Mouse (Mus musculus) layer of hippocampus, postnatal 10 days (tissue): ENCODE data around the gene Pnpla2. TPM values are rescaled to one million over a fixed set of nuclear protein-coding genes. Genes with fewer than 3 reads are reported as not detected.
A peak's percentile ranks its signal among the peaks of the same experiment; 100 is the strongest.

ENCODE experiments used
- DNase-seq, 2 experiments: peaks; one replicate each; pipeline ENCODE4 v3.0.0; 2021; ENCODE audit warnings: low spot score in 2 of 2
- total RNA-seq, 2 experiments: library from RNA; stranded (reverse); gene quantifications; 2 replicates each; pipeline ENCODE4 v1.2.3; 2021

The Pnpla2 gene
- total RNA-seq, 2 experiments from 2014 or later = 18.7 to 23.4 TPM

DNA sequence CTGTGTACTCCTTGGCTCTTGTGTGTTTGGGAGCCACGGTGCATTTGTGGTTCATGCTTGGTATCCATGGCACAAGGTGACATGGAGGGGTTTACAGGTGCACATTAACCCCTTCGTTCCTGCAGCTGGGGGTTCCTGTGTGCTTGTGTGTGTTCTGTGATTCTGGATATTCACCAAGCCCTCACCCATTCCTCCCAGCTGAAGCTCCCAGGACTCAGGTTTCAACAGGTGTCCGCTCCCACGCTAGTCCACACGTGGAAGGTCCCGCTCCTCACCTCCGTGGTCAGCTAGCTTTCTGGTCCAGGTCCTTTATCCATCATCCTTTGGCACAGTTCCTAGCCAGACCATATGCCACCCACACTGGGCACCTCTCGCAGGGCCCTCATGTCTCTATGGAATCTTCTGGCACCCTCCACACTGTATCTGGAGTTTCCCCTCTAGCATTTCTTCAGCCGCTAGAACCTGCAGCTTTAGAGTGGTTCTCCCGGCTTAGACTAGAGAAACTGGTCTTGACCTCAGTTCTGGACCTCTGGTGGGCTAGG is 11.7 kb downstream of the Pnpla2 start:
- DNase-seq = no peak

DNA sequence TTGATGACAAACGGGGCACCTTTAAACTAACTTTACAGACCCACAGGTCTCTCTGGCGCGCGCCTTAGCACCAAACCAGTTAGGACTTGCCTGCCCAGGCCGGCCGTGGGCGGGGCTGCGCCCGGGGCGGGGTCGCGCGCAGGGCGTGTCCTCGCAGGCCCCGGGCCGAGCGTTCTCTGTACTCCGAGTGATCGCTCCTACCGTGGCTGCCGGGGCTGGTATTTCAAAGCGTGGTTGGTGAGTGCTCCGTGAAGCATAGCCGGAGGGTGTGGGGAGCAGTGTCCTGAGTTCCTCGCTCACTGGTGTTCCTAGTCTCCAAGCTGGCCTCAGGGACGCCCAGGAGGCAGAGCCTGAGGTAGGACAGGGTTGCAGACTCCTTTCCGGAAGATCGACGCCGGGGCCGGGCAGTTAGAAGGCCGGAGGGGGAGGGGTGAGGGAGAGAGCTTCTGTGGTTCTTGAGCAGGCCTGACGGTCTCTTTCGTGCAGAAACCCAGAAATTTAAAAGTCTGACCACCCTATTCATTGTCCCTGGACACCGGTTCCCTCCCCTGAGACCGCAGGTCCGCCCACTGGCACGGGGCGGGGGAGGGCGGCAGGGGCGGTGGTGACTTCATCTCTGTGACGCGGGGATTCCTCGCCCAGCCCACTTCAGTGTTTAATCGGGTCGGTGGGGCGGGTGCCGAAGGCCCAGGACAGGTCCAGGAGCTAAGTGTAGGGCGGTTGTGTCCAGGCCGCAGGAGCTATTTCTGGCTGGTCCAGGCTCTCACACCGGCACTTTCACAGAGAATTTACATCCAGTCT is 12.4 kb downstream of the Pnpla2 start, which contains the start of gene Cd151:
TSS of gene Cd151 (plus strand) at position 163 of the 801 bp plus-strand sequence.
- peak; percentile 62 to 75 for DNase-seq

DNA sequence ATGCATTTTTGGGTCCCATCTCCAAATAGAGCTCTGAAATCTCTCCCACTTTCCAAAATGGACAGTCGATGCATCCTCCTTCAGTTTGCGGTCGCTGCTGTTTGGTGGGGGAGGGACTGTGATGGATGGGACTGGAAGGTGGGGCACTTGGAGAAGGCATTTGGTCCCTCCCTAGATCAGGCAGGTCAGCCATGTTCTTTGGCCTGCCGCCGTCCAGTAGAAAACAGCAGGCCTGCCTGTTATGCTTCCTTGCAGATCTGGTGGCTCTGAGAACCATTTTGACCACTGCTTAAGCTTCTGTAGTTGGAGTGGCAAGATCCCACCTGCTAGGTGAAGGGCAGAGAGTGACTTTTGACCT is 13.1 kb downstream of the Pnpla2 start:
- no peak for DNase-seq

DNA sequence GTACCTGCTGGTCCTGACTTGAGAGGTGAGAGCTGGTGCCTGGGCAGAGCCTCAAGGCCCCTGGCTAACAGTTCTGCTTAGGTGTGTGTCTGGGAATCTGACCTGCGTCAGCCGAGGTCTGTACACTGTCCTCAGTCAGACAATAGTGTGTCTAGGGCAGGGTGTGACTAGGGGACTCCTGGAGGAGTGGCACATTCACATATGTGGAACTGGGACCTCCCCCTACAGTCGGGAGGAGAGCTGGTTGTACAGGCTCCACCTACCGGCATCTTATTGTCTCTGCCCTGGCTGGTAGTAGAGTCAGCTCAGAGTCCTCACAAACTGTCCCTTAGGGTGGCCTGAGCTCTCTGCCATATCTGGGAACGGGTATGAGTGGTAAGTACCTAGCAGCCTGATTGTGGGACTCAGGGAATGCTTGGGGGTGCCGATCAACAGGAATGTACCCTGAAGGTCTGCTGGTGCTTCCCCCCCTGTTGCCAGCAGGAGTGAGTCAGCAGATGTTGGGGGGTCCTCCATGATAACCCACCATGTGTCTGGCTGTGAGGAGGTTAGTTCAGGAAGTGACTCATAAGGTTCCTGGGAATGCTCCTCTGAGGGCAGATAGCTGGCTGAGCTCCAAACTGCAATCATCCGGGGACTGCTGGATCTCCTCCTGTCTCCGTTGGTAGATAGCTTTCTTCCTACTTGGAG is 13.7 kb downstream of the Pnpla2 start:
- DNase-seq = peak; percentile 55 to 65

DNA sequence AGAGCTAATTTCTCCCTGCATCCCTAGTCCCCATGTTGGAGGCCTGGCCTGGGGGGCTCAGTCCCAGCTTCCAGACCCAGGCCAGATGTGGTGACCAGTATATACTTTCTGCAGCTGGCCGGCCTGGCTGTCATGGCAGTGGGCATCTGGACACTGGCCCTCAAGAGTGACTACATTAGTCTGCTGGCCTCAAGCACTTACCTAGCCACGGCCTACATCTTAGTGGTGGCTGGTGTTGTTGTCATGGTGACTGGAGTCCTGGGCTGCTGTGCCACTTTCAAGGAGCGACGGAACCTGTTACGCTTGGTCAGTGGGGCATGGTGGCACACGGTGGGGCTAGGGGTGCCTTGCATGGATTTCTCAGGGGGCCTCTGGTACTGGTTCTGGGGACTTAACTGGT is 14.4 kb downstream of the Pnpla2 start:
- DNase-seq = no peak

DNA sequence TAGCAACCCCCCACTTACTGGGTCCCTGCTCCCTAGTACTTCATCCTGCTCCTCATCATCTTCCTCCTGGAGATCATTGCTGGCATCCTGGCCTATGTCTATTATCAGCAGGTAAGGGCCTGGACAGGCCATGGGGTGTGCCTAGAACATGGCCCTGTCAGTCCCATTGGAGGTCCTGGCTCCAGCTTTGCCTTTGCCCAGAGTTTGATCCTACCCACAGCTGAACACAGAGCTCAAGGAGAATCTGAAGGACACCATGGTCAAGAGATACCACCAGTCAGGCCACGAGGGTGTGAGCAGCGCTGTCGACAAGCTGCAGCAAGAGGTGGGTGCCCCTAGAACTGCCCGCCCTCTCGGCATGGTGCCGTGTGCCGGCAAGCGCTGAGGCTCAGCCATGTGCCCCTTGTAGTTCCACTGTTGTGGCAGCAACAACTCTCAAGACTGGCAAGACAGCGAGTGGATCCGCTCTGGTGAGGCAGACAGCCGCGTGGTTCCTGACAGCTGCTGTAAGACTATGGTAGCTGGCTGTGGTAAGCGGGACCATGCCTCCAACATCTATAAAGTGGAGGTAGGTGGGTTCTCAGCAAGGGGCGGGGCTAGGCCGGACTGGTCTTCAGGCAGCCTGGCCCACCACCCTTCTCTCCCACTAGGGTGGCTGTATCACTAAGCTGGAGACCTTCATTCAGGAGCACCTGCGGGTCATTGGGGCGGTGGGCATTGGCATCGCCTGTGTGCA is 15.1 kb downstream of the Pnpla2 start:
- no peak for DNase-seq

DNA sequence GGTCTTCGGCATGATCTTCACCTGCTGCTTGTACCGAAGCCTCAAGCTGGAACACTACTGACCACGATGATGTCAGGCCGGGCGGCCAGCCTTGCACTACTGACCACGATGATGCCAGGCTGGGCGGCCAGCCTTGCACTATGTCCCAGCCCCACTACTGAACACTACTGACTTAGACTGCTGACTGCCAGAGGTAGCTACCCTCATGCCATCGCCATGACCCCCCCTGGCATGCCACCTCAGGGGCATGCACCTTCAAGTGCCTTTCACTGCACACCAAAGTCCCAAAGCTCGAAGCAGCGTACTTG is 15.6 kb downstream of the Pnpla2 start:
- no peak for DNase-seq

DNA sequence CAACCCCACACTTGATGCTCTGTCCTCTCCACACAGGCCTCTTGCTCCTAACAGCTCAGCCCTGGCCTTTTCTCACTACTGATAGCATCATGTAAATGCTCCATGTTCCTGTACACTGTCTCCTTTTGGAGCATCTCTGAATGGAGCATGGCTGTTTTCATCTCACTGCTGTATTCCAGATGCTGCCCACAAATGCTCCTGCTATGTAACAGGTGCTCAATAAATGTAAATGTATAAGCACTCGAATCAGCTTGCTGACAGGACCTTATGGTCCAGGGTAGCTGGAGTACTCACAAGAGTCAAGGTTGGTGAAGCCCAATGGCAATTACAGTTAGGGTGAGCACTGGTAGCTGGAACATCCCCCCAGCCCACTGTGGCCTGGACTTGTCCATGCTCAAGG is 16.2 kb downstream of the Pnpla2 start:
- no peak for DNase-seq

DNA sequence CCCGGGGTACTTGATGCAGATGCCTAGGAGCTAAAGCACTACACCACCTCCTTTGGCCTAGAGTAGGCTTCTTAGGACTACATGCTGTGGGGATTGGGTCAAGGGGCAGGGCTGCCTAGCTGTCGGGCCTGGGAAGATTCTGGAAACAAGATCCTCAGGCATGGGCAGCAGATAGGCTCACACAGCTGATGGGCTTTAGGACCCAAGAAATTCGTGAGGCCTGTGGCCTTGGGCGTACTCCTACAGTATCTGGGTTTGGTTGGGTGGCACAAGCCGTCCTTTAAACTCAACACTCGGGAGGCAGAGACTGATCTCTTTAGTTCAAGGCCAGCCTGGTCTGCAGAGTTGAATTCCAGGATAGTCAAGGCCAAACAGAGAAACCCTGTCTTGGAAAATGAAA is 17.2 kb downstream of the Pnpla2 start:
- DNase-seq = no peak

DNA sequence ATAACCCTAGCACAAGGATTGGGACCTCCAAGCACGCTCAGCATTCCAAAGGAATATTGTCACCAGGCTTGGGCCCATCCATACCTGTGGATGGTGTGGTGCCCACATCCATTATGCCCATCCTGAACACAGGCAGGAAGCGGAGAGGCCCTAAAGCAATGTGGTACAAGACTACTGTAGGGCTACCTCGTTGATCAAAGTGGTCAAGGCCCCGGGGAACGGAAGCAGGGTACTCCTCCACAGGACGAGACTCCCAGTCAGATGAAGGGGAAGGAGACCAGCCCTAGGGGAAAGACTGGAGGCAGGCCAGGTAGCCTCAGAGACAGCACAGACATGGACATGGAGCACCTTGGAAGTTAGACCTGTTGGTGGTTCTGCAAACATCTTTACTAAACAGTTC is 17.8 kb downstream of the Pnpla2 start:
- DNase-seq = no peak

DNA sequence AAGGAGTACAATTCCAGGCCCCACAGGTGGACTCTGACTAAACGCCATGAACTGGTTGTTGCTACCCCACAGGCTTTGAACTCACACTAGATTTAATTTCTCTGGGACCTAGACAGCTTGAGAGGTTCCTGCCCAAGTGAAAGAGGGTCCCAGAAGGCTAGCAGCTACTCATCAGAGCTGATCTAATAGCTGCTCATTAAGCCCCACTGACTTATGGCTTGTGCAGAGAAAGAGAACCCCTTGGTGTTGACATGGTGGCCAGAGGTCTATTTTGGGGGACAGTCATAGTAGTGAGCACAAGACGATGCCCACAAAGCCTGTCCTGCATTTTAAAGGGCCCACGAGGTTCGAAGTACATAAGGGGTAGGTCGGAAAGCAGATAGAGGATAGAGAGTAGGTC is 19.2 kb downstream of the Pnpla2 start:
- no peak for DNase-seq

DNA sequence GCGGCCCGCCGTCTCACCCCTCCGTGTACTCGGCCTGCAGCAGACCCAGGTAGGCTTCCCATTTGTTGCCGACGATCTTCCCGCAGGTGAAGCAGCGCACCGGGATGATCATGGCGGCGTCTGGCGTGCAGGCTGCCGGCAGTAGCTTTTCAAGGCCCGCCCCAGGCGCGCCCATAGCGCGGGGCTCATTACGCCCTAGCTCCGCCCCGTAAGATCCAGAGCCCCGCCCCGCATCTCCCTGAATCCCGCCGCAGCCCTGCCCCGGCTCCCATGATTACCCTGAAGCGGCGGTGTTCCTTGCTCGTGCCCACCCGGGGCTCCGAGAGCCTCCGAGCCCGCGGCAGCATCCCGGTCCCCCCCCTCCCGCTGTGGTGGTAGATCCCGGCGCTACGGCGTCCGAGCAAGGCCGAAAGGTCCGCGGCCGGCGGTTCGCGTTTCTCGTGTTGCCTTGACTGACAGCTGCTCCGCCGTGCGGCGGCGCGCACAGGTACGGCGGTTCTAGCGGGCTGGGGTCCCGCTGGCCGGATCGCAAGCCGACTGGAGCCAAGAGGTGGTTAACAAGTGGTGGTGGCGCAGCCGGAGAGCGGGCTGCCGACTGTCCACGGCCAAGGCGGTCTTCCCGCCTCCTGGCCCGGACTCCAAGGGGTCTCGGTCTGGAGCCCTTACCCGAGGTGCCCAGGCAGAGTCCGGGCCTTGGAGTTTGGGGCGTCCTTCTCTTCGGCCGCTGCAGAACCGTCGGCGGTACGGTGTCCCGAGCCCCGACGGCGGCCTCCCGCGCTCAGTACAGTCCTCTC is 20.2 kb downstream of the Pnpla2 start, which contains the start of the genes Polr2l and Tspan4:
TSS of gene Polr2l (minus strand) at position 122 of the 794 bp plus-strand sequence.
TSS of gene Tspan4 (plus strand) at position 230 of the 794 bp plus-strand sequence.
- DNase-seq = peak; percentile 85 to 88

DNA sequence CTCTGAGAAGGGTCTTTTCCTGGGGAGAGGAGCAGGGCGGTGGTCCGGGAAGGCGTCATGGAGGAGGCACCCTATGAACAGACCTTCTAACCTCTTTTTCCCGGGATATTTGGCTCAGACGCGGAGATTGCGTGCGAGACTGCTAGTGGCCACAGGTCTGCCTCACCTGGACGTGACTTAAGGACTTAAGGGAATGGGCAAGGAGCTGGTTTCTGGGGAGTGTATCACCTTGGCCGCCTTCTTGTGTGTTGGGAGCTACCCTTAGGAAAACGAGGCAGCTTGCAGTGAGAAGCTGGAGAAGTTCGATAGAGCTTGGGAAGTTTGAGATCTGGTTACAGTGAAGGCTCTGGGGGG is 20.8 kb downstream of the Pnpla2 start:
- DNase-seq = no peak

DNA sequence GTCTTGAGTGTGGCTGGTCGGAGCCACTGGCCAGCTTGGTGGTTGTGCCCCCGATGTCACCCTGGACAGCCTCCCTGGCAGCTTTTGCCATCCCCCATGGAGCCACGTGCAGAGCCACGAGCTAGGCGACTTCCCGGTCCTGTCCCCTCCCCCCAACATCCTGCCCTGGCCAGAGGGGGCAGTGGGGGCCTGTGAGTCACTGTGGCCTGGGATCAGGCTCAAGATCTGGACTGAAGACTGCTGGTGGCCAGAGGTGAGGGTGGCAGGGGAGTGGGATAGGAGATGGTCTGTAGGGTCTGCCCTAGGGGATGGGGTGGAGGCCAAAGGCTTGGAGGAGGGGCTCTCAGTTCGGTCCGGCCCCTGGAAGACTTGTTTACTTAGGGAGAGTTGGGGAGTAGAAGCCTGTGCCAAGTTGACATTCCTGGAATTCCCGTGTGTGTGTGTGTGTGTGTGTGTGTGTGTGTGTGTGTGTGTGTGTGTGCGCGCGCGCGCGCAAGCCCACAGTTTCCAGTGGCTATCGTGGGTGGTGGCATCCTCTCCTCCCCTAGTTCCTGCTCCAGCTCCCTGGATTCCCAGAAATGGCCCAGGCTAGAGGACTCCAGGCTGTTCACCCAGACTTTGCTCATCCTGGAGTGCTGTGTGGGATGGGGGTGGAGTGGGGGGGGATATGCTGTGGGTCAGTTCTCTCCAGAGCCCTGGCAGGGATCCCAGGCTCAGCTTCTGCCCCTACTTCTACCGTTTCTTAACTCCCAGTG is 21.4 kb downstream of the Pnpla2 start:
- peak in 1 of 2 experiments; percentile 56 for DNase-seq

DNA sequence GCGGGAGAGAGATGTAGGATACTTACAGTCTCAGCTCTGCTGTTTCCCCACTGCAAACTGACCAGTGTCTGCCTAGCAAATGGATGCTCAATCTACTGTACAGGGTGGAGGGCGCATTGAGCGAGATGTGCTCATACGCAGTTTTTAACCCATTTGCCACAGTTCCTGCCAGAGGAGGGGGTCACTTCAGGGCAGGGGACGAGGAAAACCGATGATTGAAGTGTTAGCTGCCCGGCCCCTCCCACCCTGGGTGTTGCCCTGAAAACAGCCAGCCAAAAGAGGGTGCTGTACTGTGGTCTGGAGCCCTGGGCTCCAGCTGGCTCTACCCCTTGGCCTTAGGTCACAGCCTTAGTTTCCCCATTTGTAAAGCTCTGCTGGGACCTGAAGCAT is 22.0 kb downstream of the Pnpla2 start:
- no peak for DNase-seq

DNA sequence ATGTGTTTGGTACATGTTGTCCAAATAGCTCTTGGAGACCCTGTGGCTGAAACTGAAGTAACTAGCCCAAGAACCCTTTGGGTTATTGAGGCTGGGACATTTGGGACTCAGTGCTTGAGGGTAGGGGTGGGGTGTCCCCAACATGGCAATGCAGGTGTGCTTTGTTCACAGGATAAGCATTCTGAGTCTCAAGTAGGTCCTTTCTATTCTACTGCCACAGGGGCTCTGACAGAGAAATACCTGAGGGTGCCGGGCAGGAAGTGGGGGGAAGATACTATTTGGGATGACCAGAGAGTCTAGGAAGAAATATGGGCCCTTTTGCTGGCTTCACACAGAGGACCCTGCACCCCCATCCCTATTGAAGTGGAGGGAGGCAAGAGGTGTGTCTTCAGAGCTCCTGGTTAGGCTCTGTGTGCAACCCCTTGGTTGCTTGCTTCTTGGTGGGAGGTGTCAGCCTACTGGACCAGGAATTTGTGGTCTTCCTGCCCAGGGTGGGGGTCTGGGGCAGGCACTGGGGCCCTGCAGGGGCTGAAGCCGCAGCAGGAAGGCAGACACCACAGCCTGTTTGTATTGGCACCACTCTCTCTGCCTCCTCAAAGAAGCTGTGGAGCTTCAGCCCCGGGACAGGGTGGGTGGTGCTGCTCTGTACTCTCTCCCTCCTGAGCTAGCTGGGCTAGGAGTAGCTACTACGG is 22.7 kb downstream of the Pnpla2 start:
- no peak for DNase-seq

DNA sequence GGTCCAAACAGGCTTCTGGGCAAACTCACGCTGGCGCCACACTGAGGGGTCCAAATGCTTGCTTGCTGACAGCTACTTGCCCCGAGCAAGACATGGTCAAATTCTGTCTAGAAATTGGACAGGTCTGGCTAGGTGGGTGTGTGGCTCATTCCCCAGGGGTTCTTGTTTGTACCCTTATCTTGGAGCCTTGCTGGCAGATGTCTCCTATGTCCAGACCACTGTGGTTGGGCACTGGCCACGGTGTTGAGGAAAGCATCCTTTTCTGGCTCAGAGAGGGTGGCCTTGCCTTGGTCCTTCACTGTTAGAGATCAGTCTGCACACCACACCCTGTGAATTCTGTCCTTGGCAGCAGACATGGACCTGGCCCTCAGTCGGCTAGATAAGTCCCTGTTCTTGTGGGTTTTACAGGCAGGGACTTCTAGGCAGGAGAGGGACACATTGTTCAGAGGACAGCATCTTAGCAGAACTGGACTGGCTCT is 23.3 kb downstream of the Pnpla2 start:
- DNase-seq = no peak

DNA sequence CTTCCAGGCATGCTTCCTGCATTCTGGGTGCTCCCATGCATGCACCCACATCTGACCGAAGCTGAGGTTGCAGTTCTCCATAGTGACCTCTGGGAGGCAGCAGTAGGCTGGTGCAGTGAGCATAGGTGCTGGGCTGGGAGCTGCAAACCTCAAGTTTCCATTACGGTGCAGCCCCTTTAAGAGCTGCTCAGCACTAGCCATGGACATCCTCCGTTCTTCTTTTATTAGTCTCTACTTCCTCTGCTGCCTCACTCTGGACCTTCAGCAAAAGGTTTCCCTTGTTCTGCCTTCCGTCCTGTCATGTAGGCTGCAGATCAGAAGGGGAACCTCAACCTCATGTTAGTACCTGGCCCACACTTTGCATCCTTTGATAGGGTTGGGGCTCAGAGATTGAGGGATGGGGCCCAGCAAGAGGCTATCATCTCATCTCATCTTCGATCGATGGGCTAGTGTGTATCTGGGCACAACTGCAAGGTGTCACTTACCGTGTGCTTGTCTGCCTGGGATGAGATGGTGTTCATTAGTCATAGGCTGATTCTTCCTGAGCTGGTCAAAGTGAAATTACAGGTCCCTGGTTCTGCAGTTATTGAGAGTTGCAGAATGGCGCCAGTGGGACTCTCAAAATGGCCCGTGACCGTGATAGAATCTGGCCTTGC is 26.0 kb downstream of the Pnpla2 start:
- DNase-seq = peak; percentile 71 to 77
